Mouse (Mus musculus): ENCODE measurements around the gene Cldn3.

The Cldn3 gene

GRCm38 (mm10) chr5:135034593-135034992, 48.6 kb downstream of the Cldn3 start:
- no peak for DNase-seq (ENCODE audit: extremely low read depth, low read depth)

GRCm38 (mm10) chr5:135035608-135036359, 49.8 kb downstream of the Cldn3 start:
- DNase-seq (ENCODE audit: extremely low read depth, low read depth): no peak

All from MEL-GATA-1-ER (cell line).